Mouse (Mus musculus): ENCODE measurements at regions not wholly inside any gene's neighbourhood (a gene's known extent, or its start where the extent isn't known, plus 50 kb on each side); places are given as distances from the start of the nearest gene placed in this dataset.
"Not testable (repeated sequence)": the region's sequence is repeated elsewhere in the genome, so short reads cannot be mapped to it uniquely, and the experiment has no call there.

DNA sequence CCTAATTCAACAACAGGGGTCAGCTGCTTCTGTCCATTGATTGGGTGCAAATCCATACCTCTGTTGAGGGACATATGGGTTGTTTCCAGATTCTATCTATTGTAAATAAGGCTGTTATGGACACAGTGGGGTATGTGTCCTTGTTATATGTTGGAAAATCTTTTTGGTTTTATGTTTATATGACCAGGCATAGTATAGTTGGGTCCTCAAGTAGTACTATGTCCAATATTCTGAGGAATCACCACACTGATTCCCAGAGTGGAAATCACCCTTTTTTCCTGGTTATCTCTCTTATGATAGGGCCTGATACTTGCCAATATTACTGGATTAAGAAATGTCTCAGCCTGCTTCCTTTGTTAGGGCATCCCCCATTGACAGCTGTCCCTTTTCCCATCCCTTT is 1471.0 kb downstream of the Kcnt2 start:
- no peak for DNase-seq (ENCODE audit: low spot score in 2 of 2)

DNA sequence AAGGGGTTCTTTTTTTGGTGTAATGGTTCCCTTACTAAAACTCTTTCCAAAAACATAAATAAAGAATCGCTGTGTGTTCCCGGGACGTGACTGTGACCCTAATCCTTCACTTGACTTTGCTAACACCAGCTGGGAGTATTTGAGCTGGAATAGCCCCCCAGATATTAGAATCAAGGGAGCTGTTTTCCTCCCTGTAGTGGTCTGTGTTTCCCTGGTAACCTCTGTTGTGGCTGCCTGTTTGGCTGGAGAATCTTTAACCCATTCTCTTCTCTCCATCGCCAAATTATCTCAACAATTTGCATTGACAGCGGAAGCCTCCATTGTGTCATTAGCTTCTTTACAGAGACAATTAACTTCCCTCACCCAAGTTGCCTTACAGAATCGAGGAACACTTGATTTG is 1471.6 kb downstream of the Kcnt2 start:
- no peak for DNase-seq (ENCODE audit: low spot score in 2 of 2)

DNA sequence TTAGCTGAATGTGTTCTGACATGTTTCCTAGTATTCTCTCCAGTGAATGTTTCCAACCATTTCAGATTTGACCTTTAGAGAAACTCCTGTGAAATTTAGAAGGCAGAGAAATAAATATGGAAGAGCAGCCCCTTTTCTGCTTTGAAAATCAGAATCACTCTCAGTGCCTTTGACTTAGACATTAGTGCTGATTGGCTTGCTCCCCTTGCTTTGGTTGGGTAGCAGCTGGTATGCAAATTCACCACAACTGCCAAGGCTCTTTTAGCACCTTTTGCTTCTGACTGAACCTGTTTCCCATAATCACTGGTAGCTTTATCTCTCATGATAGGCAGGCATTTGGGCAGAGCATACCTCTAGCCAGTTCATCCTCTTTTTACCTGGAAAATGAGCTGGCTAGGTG is 1495.3 kb downstream of the Kcnt2 start:
- peak in 1 of 2 experiments; percentile 42 for DNase-seq (ENCODE audit: low spot score in 2 of 2)

DNA sequence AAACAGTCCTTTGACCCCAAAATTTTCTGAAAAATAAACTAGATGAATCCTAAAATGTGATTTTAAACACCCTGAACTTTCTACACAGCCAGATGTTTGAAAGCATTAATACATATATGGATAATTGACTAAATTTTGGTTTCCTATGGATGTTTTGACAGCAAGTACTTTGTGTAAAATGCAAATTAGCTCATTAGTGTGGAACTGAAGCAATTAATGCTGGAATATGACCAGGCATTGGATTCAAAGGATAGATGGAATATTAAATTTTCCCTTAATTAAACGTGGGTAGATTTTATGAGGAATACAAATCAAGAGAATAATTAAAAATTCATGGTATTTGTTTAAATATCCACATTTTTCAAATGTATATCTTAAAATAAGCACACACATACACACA is 1530.1 kb downstream of the Kcnt2 start:
- no peak for DNase-seq (ENCODE audit: low spot score in 2 of 2)

DNA sequence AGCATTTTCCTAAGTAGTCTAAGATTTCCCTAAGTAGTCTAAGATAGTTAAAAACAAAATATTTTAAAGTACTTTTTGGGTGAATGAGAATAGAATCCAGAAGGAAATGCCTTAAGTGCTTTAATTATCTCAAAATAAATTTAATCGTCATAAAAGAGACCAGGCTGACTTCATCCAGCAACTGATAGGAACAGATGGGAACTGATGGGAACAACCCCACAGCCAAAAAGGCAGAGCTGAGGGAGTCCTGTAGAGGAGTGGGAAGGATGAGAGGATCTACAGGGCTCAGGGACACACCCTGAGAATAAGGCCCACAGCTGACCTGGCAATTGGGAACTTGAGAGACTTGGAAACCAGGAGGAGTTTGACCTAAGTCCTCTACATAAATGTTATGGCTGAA is 1537.4 kb downstream of the Kcnt2 start:
- peak in 1 of 2 experiments; percentile 15 for DNase-seq (ENCODE audit: low spot score in 2 of 2)

DNA sequence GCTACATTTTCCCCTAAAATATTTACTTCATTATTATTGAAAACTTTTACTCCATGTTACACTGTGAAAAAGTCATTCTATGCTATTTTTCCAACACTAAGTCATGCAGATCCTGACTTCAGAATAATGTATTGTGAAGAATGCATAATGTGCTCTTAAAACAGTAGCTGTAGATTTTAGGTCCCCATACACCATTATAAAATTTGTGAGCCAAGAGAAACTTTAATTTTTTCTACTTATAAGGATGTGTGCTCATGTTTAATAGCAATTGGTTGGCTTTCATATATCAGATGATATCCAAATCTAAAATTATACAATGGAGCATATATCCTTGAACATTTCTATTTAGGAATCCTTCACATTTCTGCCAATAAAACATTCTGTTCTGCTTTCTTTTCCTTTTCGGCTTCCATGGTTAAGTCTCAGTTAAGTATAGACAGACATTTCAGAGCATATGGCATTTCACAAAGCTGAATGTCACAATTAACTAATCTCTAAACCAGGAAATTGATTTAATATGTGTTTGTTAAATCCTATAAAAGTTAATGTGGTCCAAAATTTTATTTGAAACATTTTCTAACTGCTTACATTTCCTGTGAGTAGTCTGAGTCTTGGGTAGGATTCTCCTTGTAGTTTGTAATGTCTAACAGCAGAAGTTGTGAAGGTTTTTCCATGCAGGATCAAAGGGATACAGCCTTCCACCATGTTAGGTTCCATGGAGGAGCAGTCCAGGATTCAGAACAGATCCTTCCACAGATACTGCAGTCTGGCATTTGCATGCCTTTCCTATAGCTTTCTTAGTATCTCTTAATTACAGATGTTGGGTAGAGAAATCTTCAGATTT is 1567.6 kb downstream of the Kcnt2 start:
- DNase-seq (ENCODE audit: low spot score in 2 of 2), result peak in 1 of 2 experiments; percentile 4

DNA sequence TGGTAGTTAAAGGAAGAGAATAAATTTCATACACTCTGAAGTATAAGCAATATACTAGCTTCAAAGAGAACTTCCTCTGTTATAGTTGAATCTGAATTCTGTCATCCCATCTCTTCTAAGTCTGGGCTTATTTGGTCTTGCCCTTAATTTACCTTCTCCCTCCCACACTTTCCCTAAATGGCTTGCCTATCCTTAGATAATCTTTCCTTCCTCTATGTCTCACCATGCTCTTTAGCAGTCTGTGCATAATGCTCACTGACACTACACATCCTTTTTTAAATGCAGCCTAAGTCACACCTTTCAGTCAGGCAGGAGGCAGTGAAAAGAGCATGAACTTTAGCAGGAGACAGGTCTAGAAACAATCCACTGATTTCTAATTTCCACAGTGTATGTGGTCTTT is 1585.5 kb downstream of the Kcnt2 start:
- DNase-seq (ENCODE audit: low spot score in 2 of 2), result no peak

DNA sequence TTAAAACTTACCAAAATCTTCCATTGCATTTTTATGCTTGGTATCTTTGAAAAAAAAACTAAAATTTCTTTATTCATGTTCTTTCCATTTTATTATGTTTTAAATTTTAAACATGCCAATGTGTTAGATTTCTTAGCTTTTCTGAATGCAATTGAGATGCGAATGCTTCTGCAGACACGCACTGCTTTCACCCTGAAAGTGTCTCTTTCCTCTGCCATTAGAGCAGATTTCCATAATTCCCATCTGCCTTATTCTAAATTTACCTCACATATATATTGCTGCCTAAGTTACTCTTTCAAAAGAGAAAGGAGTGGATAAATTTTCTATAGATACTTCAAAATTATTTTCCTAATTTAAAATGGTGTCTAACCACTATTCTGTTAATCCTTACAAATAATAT is 1596.6 kb downstream of the Kcnt2 start:
- no peak for DNase-seq (ENCODE audit: low spot score in 2 of 2)

DNA sequence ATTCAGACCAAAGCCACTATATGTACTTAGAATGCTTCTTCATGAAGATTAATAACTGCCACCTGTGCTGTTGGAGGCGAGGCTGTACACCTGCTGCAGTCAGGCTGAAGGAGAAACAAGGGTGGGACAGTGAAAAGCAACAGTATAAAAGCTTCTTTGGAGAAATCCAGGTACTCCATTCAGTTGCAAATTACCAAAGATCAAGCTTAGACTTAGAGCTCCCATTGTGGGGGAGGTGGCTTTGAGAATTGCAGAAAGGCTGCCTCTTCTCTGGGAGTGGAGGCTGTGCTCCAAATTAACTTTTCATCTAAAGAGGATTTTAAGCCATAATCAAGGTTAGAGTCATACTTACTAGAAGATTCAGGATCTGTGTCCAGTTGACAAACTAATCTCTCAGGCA is 1607.9 kb downstream of the Kcnt2 start:
- DNase-seq (ENCODE audit: low spot score in 2 of 2), result not testable (repeated sequence)

DNA sequence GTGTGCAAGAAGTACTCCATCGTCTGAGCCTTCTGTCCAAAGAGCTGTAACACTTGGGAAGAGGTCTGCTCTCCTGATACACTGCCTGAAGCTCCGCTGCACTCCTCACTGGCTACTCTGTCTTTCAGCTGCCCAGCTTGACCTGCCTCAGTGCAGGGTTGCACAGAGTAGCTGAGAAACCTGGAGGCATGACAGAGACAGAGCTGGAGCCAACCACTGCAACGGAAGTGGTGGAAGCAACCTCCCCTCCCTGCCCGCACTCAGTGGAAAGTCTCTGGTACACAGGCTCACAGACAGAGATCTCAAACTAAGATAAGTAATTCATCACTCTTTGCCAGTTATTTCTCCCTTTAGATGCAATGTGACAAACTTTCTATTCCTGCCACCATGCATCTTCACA is 1638.4 kb downstream of the Kcnt2 start:
- no peak for DNase-seq (ENCODE audit: low spot score in 2 of 2)

DNA sequence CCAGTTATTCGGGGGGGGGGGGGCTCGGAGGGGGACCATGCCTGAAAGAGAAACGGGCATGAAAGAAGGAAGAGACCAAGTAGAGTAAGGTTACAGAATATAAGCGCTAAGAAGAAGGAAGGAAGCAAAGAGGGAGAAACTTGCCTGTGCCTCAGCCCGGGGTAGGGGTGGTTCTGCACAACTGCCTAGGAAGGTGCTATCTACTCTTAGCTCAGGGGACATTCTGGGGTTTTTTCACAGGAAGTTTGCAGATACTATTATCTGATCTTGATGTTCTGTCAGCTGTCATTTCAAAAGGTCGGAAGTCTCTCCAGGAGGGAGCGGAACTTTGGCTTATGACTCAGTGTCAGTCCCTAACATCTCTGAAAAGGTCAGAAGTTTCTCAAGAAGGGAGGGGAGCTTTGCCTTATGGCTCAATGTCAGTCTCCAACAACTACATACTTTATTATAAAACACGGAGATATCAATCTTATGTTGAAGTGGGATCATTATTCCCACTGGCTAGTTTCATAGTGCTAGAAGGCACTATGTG is 1652.0 kb downstream of the Kcnt2 start:
- DNase-seq (ENCODE audit: low spot score in 2 of 2), result no peak

DNA sequence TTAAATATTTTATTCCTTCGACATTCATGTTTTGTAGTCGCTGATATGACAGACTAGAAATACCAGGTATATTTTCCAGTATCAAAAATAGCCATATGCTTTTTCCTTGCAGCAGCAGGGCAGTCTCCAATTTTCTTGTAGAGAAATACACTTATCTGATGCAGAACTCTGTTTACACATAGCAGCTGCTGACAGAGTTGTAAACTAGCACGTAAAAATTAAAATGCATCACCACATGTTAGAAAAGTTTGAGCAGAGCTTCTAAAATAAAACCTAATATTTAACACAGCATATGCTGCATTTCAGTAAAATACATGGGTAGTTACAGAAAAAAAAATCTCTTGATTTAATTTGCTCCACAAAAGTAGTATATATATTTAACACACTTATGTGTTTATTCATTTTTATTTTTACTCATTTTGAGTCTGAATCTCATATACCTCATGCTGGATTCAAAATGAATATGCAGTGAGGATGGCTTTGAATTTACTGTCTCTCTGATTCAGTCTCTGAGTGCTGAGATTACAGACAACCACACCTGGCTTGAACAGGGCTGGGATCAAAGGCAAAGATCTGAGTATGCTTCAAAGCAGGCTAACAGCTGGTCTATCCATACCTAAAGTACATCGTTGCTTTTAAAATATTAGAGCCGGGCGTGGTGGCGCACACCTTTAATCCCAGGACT is 1665.9 kb downstream of the Kcnt2 start:
- peak in 1 of 2 experiments; percentile 7 for DNase-seq (ENCODE audit: low spot score in 2 of 2)

DNA sequence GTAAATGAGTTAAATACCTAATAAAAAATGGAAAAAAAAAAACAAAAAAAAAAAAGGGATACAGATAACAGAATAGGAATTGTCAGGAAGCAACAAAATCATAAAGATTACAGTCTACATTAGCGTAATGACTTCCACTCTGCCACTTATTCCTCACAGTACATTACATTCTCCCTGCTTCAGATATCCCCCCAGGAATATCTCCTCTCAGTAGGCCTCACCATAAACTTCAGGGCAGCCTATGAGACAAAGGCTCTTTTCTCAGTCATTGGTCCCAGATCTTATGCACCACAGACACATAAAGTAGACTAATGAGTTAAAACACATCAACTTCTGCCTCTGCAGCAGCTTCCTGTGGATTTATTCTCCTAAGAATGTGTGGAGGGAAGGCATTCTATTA is 1680.2 kb downstream of the Kcnt2 start:
- DNase-seq (ENCODE audit: low spot score in 2 of 2), result no peak

DNA sequence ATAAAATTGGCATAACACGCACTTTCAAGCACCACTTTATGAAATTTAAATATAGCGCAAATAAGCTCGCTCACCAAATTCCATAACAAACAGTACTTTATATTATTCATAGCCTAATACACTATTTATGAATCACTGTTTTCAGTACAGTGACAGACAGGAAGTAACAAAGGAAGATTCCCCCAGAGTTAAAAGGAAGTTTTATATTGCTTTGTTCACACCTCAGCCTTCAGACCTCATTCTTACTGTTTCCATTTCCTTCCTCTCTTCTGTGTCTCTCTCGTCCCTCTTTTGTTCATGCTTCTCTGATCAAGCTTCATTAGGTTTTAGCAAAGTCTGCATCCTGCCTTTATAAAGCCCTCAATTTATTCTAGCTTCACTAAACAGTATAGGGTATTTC is 1680.8 kb downstream of the Kcnt2 start:
- no peak for DNase-seq (ENCODE audit: low spot score in 2 of 2)

DNA sequence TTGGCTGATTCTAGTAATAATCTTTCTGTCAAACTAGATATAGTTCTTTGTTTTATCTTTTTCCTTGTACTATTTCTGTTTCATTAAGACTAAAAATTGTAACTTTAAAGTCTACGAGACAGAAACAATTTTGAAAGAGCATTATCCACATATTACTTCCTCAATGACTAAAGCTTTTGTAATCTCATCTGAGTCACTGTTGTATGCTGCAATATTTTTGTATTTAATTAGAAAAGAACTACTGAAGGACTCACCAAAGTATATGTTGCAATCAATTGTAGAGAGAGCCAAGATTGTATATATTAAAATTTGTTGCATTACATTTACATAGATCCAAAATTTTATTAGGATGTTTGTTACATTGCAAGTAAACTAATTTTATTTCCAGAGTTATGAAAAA is 1692.4 kb upstream of the B3galt2 start:
- no peak for DNase-seq (ENCODE audit: low spot score in 2 of 2)

DNA sequence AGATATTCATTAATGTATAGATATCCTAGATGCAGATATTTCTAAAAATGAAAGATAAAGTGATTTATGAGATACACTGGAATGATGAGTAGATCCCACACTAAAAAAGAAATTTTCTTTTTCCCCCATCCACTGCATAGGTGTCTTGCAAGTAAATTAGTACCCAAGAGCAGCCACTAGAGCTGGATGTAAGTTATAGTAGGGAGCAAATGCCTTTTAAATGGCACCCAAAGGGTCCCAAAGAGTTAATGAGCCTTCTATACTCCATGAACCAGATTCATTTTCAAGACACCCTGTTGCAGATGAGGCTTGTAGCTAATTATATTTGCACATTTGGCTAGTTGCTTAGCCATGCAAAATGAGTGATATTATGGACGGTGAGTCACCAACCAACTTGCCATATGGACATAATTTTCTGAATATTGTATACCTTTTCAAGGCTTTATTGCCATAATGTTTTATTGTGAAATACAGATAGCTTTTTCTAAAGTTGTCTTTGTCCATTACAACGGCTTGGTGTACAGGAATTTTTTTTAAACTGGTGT is 1686.1 kb upstream of the B3galt2 start:
- DNase-seq (ENCODE audit: low spot score in 2 of 2), result no peak

DNA sequence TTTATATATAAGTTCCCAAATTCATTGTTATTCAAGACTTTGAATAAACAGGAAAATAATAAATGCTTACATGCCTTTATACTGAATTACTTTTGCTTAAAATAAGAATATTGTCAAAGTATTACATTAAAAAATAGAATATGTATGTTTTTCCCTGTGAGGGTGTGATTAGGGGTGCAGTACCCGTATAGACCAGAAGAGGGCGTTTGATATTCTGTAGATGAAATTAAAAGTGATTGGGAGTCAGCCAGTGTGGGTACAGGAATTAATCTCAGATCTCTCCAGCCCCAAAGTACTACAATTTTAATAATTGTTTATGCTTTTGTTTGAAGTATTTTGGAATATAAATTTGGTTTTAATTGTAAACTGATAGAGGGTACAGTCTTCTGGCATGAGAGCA is 1678.7 kb upstream of the B3galt2 start:
- DNase-seq (ENCODE audit: low spot score in 2 of 2), result peak in 1 of 2 experiments; percentile 10

DNA sequence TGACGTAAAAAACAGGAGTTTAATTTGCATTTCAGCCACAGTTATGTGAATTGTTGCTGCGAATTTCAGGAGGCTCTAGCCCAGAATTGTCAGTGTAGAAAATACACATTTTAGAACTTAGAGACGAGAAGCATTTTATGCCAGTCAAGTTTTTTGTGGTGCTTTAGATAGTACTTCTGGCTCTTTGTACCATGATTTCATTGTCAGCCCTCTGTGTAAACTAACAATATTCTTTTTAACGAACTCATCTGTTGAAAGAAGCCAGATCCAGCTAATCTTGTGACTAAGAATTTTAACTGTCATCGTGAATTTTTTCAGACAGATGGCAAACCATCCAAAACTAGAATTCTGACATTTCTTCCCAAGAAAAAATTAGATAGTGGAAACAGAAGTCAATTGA is 1672.3 kb upstream of the B3galt2 start:
- DNase-seq (ENCODE audit: low spot score in 2 of 2), result peak in 1 of 2 experiments; percentile 58

DNA sequence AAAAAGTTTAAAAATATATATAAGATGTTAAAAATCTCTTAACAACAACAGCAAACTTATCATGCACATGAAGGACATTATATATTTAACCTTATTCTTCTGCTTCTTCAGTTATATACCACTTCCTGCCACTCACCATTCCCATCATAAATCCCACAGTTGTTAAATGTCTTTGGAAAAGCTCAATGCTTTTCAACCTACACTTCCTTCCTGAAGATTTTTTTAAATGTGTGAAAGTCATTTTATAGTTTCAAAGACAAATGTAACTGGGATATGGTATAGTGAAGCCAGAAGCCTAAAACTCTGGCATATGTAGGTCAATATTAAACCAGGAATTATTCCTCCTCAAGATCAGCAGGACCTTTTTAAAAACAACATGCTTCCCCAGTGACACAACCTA is 1666.1 kb upstream of the B3galt2 start:
- DNase-seq (ENCODE audit: low spot score in 2 of 2), result no peak

DNA sequence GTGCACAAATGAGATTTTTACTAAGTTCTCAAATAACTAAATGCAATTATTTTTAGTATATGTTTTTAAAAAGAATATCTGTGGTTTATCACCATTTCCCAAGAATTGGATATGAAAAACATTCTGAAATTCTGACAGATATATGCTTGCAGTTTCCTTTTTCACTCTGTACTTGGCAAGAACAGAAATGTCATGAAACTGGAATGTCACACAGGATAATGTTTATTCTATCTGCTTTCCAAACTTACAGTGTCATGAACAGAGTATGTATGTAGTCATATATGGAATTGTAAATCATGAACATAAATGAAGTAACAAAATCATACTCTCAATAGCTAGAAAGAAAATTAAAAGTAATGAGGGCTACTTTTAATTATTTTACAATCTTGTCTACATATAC is 1640.7 kb upstream of the B3galt2 start:
- no peak for DNase-seq (ENCODE audit: low spot score in 2 of 2)

DNA sequence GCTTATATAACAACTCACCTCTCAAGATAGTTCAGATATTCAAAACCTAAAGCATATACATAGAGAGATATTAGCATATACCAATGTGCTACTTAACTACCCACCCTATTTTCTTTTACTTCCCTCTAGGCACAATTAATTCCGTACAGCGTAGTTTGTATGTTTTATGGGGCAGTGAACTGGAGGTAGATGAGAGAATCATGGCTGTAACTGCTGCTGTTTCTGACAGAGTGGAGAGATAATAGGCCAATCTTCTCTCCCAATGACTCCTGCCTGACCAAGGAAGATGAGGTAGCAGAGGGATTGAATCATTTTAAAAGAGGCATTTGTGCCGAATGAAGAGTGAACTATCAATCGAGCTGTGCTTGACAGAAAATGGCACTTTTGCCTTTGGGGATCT is 1640.1 kb upstream of the B3galt2 start:
- DNase-seq (ENCODE audit: low spot score in 2 of 2), result no peak

DNA sequence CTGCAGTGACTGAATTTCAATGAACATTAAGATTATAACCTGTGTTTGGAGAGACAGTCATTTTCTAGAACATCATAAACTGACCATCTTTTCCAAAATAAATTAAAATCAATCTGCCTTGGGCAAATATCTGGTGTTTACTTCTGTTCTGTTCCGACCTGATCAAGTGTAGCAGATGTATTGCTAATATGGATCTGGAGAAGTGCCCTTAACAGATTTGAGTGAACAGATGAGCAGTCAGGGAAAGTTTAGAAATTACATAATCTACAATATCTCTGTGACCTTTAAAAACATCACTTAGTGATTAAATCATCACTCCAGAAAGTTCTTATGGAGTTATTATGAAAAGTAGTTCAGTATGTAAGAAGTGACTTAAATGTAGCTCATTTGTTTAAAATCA is 1634.1 kb upstream of the B3galt2 start:
- peak in 1 of 2 experiments; percentile 81 for DNase-seq (ENCODE audit: low spot score in 2 of 2)

All from layer of hippocampus, postnatal 14 days (tissue).